Mouse (Mus musculus) naive thymus-derived CD4-positive, alpha-beta T cell, adult 5 months (primary cell): ENCODE results near the gene Cenpx. TPM values are rescaled to one million over a fixed set of nuclear protein-coding genes. Genes with fewer than 3 reads are reported as not detected.

ENCODE experiments used
- polyA plus RNA-seq: library from polyadenylated mRNA; unstranded; fragments of 100-300 nt; shearing (Covaris generic); gene quantifications from one replicate; pipeline ENCODE4 v1.2.1, GENCODE M21; 2017

The Cenpx gene
- polyA plus RNA-seq = 77.0 TPM

DNA sequence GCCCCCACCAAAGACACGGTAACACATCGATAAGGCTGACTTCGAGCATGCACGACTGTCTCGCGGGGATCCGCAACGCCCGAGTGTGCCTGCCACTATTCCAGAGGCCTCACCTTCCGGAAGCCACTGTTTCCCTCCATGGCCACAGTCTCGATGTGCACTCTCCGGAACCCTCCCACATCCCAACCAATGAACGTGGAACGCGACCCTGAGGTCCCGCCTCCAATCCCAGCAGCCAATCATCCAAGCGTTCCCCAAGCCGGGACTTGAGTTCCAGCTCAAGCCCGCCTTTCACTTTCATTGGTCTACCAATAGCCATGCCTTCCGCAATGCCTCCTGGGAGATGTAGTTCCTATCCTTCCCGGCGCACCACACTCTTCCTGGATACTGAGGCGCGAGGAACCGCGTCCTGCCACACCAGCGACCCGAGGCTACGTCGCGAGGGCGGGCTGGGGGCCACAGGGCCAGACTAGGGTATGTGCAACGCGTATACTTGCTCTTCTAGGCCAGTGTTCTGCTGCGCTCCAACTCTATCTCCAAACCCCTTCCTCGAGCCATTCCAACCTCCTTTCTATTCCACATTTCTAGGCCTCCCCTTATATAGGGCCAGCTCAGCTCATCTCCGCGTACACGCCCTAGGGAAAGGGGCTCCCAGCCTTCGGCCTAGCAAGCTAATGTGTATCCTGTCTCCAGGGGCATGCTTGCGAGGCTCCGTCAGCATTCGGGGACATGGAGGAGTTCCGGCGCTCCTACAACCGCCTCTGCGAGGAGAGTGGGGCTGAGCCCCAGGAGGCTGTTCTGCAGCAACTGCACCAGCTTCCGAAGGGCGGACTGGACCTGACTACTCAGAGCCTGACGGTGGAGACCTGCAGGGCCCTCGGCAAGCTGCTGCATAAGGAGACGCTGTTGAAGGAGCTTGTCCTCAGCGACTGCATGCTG, at the start of gene Cenpx, which contains the start of gene Lrrc45:
TSS of gene Cenpx (minus strand) at position 159 of the 939 bp plus-strand sequence.
TSS of gene Lrrc45 (plus strand) at position 346 of the 939 bp plus-strand sequence.

DNA sequence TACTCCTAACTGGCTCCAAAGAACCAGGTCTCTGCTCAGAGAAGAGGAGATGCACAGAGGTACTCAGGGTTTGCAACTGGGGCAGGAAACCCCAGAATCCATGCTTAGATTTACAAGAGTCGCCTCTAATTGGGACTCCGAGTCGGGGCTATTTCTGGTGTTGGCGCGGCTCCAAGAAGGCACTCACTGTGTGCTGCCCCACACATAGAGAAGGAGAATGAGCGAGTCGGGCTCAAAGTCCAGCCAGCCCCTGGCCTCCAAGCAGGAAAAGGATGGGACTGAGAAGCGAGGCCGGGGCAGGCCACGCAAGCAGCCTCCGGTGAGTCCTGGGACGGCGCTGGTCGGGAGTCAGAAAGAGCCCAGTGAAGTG, 49.1 kb upstream of the Cenpx start, which contains the start of gene Hmga1b:
TSS of gene Hmga1b (plus strand) at position 123 of the 370 bp plus-strand sequence.

DNA sequence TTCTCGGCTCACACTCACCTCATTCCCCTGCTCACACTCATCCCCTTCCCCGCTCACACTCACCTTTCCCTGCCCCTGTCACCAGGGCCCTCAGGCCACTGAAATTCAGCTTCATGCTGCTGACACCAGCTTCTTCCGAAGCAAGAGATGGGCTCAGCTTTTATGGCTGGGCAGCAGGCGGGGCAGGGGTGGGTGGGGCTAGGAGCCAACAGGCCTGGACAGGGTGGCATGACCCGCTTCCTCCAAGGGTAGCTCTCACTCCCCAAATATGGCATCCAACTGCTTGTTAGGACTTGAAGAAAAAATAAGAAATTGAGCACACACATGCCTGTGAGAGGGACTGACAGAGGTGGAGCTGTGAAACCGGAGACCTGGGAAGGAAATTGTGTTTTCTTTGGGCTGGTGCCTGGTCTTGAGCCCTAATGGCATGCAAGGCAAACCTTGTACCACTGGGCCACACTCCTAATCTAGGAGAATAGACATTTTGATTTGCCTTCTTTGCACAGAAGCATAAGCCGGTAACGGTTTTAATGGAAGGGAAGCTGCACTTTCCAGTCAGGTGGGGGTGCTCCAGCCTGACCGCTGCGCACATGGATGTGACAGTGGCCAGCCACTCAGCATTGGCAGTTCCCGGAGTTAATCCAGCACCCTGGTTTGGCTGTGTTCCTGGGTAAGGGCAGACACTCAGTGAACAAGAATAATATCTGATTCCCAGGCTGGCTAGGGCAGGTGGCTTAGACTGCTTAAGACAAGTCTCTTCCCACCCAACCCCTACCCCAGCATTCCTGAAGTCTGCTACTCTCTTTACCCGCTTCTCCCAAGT, 18.5 kb upstream of the Cenpx start, which contains the start of gene Cbr2:
TSS of gene Cbr2 (minus strand) at position 257 of the 823 bp plus-strand sequence.

DNA sequence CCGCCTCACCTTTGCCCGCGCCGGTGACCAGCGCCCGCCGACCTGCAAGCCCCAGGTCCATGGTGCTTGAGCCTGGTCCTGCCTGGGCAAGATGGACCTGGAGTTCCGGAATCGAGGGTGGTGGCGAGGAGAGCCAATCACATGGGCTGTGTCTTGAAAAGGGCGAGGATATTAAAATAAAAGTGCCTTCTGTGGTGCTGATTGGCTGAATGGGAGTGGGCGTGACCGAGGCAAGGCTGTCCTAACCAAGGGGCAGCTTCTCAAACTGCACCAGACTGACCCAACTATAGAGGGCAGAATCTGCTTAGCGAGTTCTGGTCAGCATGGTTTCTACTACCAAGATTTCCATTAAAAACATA, 13.6 kb upstream of the Cenpx start, which contains the start of gene Dcxr:
TSS of gene Dcxr (minus strand) at position 113 of the 359 bp plus-strand sequence.

DNA sequence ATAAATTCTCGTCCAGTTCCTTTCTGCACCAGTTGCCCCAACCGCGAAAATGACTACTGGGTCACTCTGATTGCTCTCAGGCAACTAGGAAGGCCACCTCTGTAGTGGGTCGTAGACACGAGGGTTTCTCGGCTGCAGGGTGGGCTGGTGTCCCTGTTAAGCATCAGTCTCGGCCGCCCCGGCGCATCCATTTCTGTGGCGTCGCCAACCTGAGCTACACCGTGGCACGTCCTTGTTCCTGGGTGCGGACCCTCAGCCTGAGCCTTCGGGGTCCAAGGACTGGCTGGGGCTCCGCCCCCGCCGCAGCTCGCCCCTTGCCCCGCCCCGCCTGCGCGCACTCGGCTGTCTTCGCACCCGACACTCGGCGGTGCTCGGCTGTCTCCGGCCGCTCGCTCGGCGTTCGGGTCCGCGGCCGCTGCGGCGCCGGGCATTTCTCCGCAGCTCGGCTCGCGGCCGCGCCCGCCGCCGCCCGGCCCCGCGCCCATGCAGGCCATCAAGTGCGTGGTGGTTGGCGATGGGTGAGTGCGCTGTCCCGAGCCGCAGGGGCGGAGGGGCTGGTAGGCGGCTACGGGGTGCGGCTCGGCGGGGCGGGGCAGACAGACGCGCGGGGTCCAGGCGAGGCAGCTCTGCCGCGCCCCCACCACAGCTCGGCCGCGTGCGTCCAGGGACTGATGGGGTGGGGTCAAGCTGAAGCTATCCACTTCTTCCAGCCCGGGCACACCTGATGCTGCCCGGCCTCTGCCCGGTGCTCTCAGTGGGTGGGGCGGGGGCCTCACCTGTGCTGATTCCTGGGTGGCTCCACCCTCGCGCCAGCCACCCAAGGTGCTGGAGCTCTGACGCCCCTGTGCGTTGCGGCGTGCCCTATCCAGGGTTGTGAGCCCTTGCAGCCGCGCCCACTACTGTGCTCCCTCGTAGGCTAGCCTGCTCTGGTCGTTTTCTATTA, 7.9 kb upstream of the Cenpx start, which contains the start of gene Rac3:
TSS of gene Rac3 (plus strand) at position 347 of the 943 bp plus-strand sequence.

DNA sequence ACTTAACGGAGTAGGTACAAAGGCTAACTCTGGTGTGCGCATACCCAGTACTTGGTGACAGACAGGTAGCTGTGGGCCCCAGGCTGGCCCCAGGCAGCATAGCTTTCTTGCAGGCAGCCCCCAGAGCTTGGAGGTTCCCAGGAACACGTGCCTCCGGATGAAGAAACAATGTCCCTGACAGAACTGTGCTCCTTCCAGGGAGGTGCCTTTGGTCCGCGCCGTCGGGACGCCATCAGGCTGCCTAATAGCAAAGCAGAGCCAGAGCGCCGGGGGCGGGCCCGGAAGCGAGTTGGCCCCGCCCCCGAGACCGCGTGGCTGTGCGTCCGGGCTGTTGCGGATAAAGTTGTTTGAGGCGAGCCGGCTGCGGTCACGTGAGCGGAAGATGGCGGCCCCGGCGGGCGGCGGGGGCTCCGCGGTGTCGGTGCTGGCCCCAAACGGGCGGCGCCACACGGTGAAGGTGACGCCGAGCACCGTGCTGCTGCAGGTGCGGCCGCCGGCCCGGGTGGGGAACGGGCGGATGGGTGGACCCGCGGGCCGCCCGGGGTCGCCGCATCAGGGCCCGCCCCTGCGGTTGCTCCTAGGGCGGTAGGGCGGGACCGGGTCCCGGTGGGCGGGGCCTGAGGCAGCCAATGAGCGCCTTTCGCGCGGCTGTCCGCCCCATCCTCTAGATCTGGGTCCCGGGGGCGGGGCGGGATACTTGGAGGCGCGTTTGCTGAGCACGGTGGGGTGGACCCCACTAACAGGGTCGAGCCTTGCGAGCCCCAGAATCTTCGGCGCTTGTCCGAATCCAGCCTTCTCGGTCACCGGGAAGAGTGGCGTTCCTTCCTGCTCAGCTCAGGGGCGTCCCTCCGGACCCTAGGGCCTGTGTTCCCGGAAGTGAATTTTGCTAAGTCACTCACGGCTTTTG, 40.6 kb downstream of the Cenpx start, which contains the start of gene Aspscr1:
TSS of gene Aspscr1 (plus strand) at position 287 of the 907 bp plus-strand sequence.

DNA sequence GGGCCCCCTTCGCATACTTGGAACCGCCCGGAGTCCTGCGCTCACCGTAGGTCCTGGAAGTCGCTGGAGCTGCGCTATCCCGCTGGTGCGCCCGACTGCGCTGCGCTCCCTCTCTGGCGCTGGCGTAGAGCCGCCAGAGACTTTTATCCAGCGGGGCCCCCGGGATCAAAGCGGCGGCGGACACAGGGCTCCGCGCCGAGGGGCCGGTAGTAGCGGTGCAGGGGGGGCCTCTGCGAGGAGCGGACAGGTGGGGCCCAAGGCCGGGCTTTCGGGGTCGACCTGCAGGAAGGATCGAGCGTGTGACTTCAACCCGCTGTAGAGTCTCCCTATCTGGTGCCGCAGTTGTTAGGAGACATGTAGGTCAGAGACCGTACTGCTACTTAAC, 52.5 kb downstream of the Cenpx start, which contains the start of gene Notum:
TSS of gene Notum (minus strand) at position 100 of the 385 bp plus-strand sequence.

Other genes starting within 250 kb of the Cenpx start
- gene Arl16, start 246.1 kb downstream of the Cenpx start, polyA plus RNA-seq = 11.5 TPM
- gene Mrpl12, start 229.1 kb downstream of the Cenpx start, polyA plus RNA-seq = 43.3 TPM
- gene Slc25a10, start 221.9 kb downstream of the Cenpx start, polyA plus RNA-seq = 6.9 TPM
- gene Gcgr, start 183.0 kb downstream of the Cenpx start, polyA plus RNA-seq = not detected
- gene Mcrip1, start 164.0 kb downstream of the Cenpx start, polyA plus RNA-seq = 80.5 TPM
- not detected for gene Ppp1r27, start 162.6 kb downstream of the Cenpx start, polyA plus RNA-seq
- 187 TPM for gene P4hb, start 140.5 kb downstream of the Cenpx start, polyA plus RNA-seq
- 668 TPM for gene Arhgdia, start 132.1 kb downstream of the Cenpx start, polyA plus RNA-seq
- 272 TPM for gene Alyref, start 115.4 kb downstream of the Cenpx start, polyA plus RNA-seq
- 79.1 TPM for gene Anapc11, start 115.3 kb downstream of the Cenpx start, polyA plus RNA-seq
- not detected for gene Npb, start 105.3 kb downstream of the Cenpx start, polyA plus RNA-seq
- gene Pcyt2, start 95.8 kb downstream of the Cenpx start, polyA plus RNA-seq = 242 TPM
- gene Sirt7, start 88.5 kb downstream of the Cenpx start, polyA plus RNA-seq = 190 TPM
- gene Mafg, start 80.1 kb downstream of the Cenpx start, polyA plus RNA-seq = 23.3 TPM
- 1.1 TPM for gene Pycr1, start 70.0 kb downstream of the Cenpx start, polyA plus RNA-seq
- not detected for gene Myadml2, start 65.6 kb downstream of the Cenpx start, polyA plus RNA-seq
- gene Notum, start 52.6 kb downstream of the Cenpx start, polyA plus RNA-seq = not detected
- gene Aspscr1, start 40.8 kb downstream of the Cenpx start, polyA plus RNA-seq = 141 TPM
- 69.5 TPM for gene Lrrc45, start 187 bp upstream of the Cenpx start, polyA plus RNA-seq
- gene Rac3, start 7.7 kb upstream of the Cenpx start, polyA plus RNA-seq = 1.1 TPM
- gene Dcxr, start 13.5 kb upstream of the Cenpx start, polyA plus RNA-seq = 0.66 TPM
- not detected for gene Cbr2, start 18.4 kb upstream of the Cenpx start, polyA plus RNA-seq
- gene Hmga1b, start 49.1 kb upstream of the Cenpx start, polyA plus RNA-seq = 1.0 TPM
- 32.5 TPM for gene Rfng, start 70.5 kb upstream of the Cenpx start, polyA plus RNA-seq
- 115 TPM for gene Gps1, start 70.5 kb upstream of the Cenpx start, polyA plus RNA-seq
- gene Dus1l, start 82.7 kb upstream of the Cenpx start, polyA plus RNA-seq = 58.8 TPM
- gene Fasn, start 110.8 kb upstream of the Cenpx start, polyA plus RNA-seq = 55.3 TPM
- gene Ccdc57, start 219.1 kb upstream of the Cenpx start, polyA plus RNA-seq = 0.20 TPM
- gene Slc16a3, start 234.7 kb upstream of the Cenpx start, polyA plus RNA-seq = 12.9 TPM